Mouse (Mus musculus) limb, embryonic 11.5 days (tissue): ENCODE measurements around the gene Onecut3. TPM values are rescaled to one million over a fixed set of nuclear protein-coding genes. Genes with fewer than 3 reads are reported as not detected.
A peak's percentile ranks its signal among the peaks of the same experiment; 100 is the strongest.

Experiments used
- ATAC-seq: fragments of 200-750 bp; cut with Nextera tagmentation; 2 replicates; pipeline ENCODE4 v1.8.0; 2017; ENCODE audit warnings: low read depth; ENCODE audit not compliant: insufficient number of reproducible peaks, low FRiP score, low TSS enrichment
- DNase-seq: peaks from one replicate; pipeline ENCODE4 v3.0.0-alpha.2; 2015; ENCODE audit warnings: low spot score
- H3K27ac ChIP-seq: fragments of 300-500 bp; sonication (generic); replicated peaks from 2 replicates; pipeline ENCODE4 v1.5.1; 2014; ENCODE audit warnings: low read depth, mild to moderate bottlenecking, low read length
- H3K27me3 ChIP-seq: fragments of 300-500 bp; sonication (generic); 2 replicates; pipeline ENCODE4 v1.6.1; 2014; ENCODE audit warnings: mild to moderate bottlenecking, low read length, mixed read lengths; ENCODE audit not compliant: control insufficient read depth, insufficient read depth
- H3K36me3 ChIP-seq: fragments of 300-500 bp; sonication (generic); 2 replicates; pipeline ENCODE4 v1.6.1; 2014; ENCODE audit warnings: mild to moderate bottlenecking, low read length, moderate library complexity, mixed read lengths; ENCODE audit not compliant: control insufficient read depth, insufficient read depth
- H3K4me1 ChIP-seq: fragments of 300-500 bp; sonication (generic); 2 replicates; pipeline ENCODE4 v1.6.1; 2014; ENCODE audit warnings: low read length, mixed read lengths; ENCODE audit not compliant: control insufficient read depth, insufficient read depth
- H3K4me2 ChIP-seq: fragments of 300-500 bp; sonication (generic); 2 replicates; pipeline ENCODE4 v1.6.1; 2014; ENCODE audit warnings: low read depth, mild to moderate bottlenecking, moderate library complexity; ENCODE audit not compliant: severe bottlenecking
- H3K4me3 ChIP-seq: fragments of 300-500 bp; sonication (generic); 2 replicates; pipeline ENCODE4 v1.5.1; 2014; ENCODE audit warnings: low read depth, low read length
- H3K9ac ChIP-seq: fragments of 300-500 bp; sonication (generic); 2 replicates; pipeline ENCODE4 v1.6.1; 2014; ENCODE audit warnings: mild to moderate bottlenecking, low read length
- H3K9me3 ChIP-seq: fragments of 300-500 bp; sonication (generic); 2 replicates; pipeline ENCODE4 v1.6.1; 2016; ENCODE audit warnings: low read length; ENCODE audit not compliant: control insufficient read depth
- WGBS: fragments of 180-500 bp; shearing (Covaris S2); extraction: QIAGEN DNeasy Blood & Tissue Kit; methylation state at CpG from one replicate; pipeline ENCODE4 v1.1.7; 2014; 5-methylcytosine and 5-hydroxymethylcytosine counted together
- polyA plus RNA-seq: library from polyadenylated mRNA; unstranded; fragments of >200 nt; fragmentation: Nextera tagmentation; extraction: Ambion mirVana; gene quantifications from 2 replicates; pipeline ENCODE4 v1.2.1, GENCODE M21; 2014

The Onecut3 gene
- polyA plus RNA-seq, 1 experiment from 2014 or later = not detected

DNA sequence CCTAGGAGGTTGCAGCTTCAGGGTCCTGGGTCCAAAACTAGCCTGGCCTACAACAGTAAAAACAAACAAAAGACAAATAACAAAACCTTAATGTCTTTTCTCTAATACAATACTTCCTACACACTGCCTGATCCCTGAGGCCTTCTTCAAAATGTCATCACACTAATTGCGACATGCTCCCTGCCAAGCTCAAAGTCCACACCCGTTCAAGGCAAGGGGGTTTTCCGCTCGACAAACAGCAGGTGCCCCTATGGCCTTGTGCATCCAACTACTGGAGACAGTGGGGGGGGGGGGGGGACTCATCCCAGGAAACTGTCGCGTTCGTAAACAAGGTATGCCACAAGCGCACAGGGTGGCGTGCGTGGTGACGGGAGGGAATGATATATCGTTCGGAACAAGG is 66.0 kb downstream of the Onecut3 start:
- 2% methylated on average over 13 of the region's 13 CpGs for WGBS

DNA sequence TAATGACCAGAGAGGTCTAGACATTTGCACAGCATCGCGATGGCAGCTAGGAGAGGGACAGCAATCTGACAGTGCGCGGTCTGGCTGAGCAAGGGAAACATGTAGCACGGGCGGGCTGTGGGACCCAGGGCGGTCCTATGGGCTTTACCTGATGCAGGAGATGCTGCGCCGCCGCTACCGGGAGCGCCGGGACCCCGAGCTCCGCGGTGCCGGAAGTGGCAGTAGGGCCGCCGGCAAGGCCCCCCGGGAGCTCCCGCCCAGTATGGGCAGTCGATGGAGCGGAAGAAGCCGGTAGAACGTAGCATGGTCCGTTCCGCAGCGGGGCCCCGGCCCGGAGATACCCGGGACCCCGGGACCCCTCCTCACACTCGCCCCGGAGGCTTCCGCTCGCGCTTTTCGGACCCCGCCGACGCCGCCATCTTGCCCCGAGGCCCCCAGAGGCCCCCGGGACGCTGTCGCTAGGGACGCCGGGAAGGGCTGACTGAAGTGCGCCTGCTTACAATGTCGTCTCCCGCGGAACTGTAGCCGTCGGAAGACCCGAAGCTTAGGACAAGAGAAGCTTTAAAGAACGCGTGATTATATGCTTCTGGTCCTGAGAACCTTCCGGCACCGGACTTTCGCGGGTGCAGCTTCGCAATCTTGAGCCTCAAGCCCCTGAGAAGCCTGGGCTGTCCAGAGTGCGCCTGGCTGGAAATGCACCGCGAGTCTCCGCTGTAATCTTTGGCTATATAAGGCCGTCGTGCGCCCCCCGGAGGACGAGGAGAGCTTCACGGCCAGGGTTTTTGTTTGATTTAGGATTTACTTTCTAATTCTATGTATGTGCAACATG is 66.7 kb downstream of the Onecut3 start, which contains the start of gene Rexo1:
Gene Rexo1 (minus strand): TSS at position 445 of the 829 bp plus-strand sequence.
- peak within 1 kb of the TSS; percentile 48 for H3K27ac ChIP-seq
- peak; percentile 78 for ATAC-seq
- peak within 1 kb of the TSS; percentile 75 for H3K4me2 ChIP-seq
- H3K4me3 ChIP-seq = peak within 1 kb of the TSS; percentile 95
- peaks cover 9% of the 10 kb centered on the region for H3K4me1 ChIP-seq
- peaks cover 3% of the 10 kb centered on the region; the same call in 1 of the 2 replicates for H3K36me3 ChIP-seq
- DNase-seq = peak; percentile 97
- WGBS = under 1% methylated on average over 72 of the region's 72 CpGs
- H3K9me3 ChIP-seq = no peaks in the 10 kb centered on the region
- H3K9ac ChIP-seq = peak within 1 kb of the TSS; percentile 79
- no peaks in the 10 kb centered on the region for H3K27me3 ChIP-seq

More for the DNA sequence above, 66.0 kb downstream of the Onecut3 start:
- peak overlapping the region; percentile 79 for H3K9ac ChIP-seq
- H3K4me1 ChIP-seq = peaks cover 9% of the 10 kb centered on the region
- ATAC-seq (no peak), DNase-seq (no peak)
- H3K9me3 ChIP-seq = no peaks in the 10 kb centered on the region
- H3K4me2 ChIP-seq = peak overlapping the region; percentile 75
- 0 out of 2 replicates have a peak overlapping the region, but pooled peaks have one; percentile 48 for H3K27ac ChIP-seq
- peak overlapping the region; percentile 95 for H3K4me3 ChIP-seq
- H3K36me3 ChIP-seq = peaks cover 3% of the 10 kb centered on the region; the same call in 1 of the 2 replicates
- H3K27me3 ChIP-seq = no peaks in the 10 kb centered on the region

DNA sequence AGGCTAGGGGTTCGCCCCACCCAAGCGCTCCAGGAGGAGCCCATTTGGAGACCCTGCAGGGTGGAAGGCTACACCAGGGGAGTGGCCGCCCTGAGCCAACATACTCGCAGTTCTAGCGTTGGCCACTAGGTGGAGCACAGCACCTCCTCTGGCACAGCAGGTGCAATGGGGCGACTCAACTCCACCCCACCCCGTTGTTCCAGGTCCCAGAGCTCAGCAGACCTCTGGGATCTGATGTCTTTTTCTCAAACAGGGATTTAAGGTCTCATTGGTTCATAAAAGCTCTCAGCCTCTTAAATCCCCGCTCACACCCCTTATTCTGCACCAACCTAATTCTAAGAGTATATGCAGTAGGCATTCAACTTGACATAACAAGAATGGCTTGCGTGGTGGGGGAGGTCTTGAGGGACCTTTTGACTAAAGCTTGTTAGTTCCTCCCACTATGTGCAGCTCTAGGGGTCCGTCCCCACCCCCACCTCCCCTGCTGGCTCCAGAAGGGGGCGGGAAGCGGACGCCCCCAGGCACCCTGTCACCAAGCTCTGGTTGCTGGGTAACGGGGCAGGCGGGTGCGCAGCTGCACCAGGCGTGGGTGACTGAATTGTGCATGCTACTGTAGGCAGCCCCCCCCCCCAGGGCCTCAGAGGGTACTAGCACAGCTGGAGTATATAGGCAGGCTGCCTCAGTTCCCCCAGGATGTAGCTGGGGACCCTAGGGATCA is 71.9 kb downstream of the Onecut3 start:
- H3K4me3 ChIP-seq = no peak overlapping the region
- H3K4me2 ChIP-seq = no peak overlapping the region
- H3K4me1 ChIP-seq = peaks cover 15% of the 10 kb centered on the region
- H3K27ac ChIP-seq = no peak overlapping the region
- H3K36me3 ChIP-seq = no peaks in the 10 kb centered on the region
- no peak overlapping the region for H3K9ac ChIP-seq
- H3K27me3 ChIP-seq = no peaks in the 10 kb centered on the region
- WGBS = 27% methylated on average over 17 of the region's 17 CpGs
- ATAC-seq (no peak), DNase-seq (peak; percentile 94)
- H3K9me3 ChIP-seq = no peaks in the 10 kb centered on the region

Other genes with a start within 250 kb of the Onecut3 start
- gene Ndufs7, start 245.7 kb upstream of the Onecut3 start, polyA plus RNA-seq = 266 and 281 TPM in 2 replicates
- gene Gamt, start 233.8 kb upstream of the Onecut3 start, polyA plus RNA-seq = 18.9 and 20.1 TPM in 2 replicates
- gene Dazap1, start 233.3 kb upstream of the Onecut3 start, polyA plus RNA-seq = 51.7 and 55.6 TPM in 2 replicates
- 1,071 TPM in 2 replicates for gene Rps15, start 202.4 kb upstream of the Onecut3 start, polyA plus RNA-seq
- 4.5 and 5.0 TPM in 2 replicates for gene Apc2, start 198.9 kb upstream of the Onecut3 start, polyA plus RNA-seq
- 38.1 and 45.0 TPM in 2 replicates for gene 2310011J03Rik, start 174.3 kb upstream of the Onecut3 start, polyA plus RNA-seq
- gene Pcsk4, start 165.3 kb upstream of the Onecut3 start, polyA plus RNA-seq = 4.4 and 5.3 TPM in 2 replicates
- gene Reep6, start 164.9 kb upstream of the Onecut3 start, polyA plus RNA-seq = 5.2 and 7.2 TPM in 2 replicates
- gene Adamtsl5, start 146.4 kb upstream of the Onecut3 start, polyA plus RNA-seq = 0.28 and 0.41 TPM in 2 replicates
- gene Plk5, start 138.4 kb upstream of the Onecut3 start, polyA plus RNA-seq = 0.49 and 0.61 TPM in 2 replicates
- 9.8 and 10.4 TPM in 2 replicates for gene Mex3d, start 107.2 kb upstream of the Onecut3 start, polyA plus RNA-seq
- gene Mbd3, start 95.3 kb upstream of the Onecut3 start, polyA plus RNA-seq = 302 and 337 TPM in 2 replicates
- gene Uqcr11, start 88.0 kb upstream of the Onecut3 start, polyA plus RNA-seq = 527 and 533 TPM in 2 replicates
- gene Tcf3, start 61.2 kb upstream of the Onecut3 start, polyA plus RNA-seq = 232 and 248 TPM in 2 replicates
- 0.37 and 0.48 TPM in 2 replicates for gene Atp8b3, start 44.3 kb downstream of the Onecut3 start, polyA plus RNA-seq
- gene Rexo1, start 66.7 kb downstream of the Onecut3 start, polyA plus RNA-seq = 27.2 and 32.6 TPM in 2 replicates
- gene Klf16, start 82.5 kb downstream of the Onecut3 start, polyA plus RNA-seq = 5.7 and 6.6 TPM in 2 replicates
- 114 and 121 TPM in 2 replicates for gene Abhd17a, start 95.5 kb downstream of the Onecut3 start, polyA plus RNA-seq
- gene Scamp4, start 108.0 kb downstream of the Onecut3 start, polyA plus RNA-seq = 68.8 and 73.0 TPM in 2 replicates
- 9.7 and 9.8 TPM in 2 replicates for gene Adat3, start 108.0 kb downstream of the Onecut3 start, polyA plus RNA-seq
- 2.1 and 2.6 TPM in 2 replicates for gene Gm49322, start 111.2 kb downstream of the Onecut3 start, polyA plus RNA-seq
- gene Csnk1g2, start 128.0 kb downstream of the Onecut3 start, polyA plus RNA-seq = 126 and 152 TPM in 2 replicates
- 67.4 and 67.9 TPM in 2 replicates for gene Btbd2, start 162.2 kb downstream of the Onecut3 start, polyA plus RNA-seq
- 95.3 and 98.5 TPM in 2 replicates for gene Mknk2, start 183.3 kb downstream of the Onecut3 start, polyA plus RNA-seq
- gene Mob3a, start 207.1 kb downstream of the Onecut3 start, polyA plus RNA-seq = 44.0 and 48.6 TPM in 2 replicates
- 4.8 and 5.0 TPM in 2 replicates for gene Izumo4, start 207.3 kb downstream of the Onecut3 start, polyA plus RNA-seq
- gene Ap3d1, start 247.4 kb downstream of the Onecut3 start, polyA plus RNA-seq = 67.8 and 68.5 TPM in 2 replicates